9 mouse cellular contexts compared by ENCODE assay signal in the genomic region with DNA sequence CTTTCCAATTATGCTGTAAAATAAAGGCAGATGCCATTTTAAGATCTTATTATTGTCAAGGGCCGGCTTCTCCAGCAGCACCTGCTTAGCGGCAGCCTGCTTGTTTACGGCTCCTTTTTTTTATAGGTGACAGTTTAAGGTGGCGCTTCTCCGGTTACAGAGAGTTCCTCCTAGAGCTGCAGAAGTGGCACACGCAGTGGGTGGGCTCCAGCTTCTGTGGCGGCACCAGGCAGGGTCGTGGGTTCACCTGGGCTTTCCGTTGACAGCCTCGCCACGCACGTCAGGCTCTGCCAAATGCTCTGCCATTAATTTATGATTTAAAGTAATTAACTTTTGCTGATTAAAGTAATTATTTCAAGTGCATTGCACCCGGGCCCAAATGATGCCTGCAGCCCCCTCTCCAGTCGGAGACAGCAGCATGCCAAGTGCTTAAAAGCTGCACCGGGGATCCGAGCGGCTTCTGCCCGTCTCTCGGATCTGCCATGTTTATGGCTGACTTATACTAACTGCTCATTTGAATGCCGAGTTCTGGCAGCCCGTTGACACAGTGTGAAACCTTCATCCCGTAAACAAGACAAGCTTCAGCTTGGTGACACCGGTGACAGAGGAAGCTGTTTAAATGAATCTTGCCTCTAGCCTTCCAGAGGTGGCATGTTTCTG.
DNase-seq lines count a peak whose midpoint lies in the region; ATAC-seq and TF ChIP-seq lines count a peak whose summit lies in the region.
"Had no signal": no experiment of that assay in that cellular context is flagged by ENCODE, and none has a peak within 500 bp of the region (broad histone marks: within the 10 kb centered on the region; RNA-seq: fewer than 3 reads in every experiment).

No protein-coding gene starts in this region.

- peak overlapping the region; percentile 48 for H3K9ac ChIP-seq in kidney, embryonic 16.5 days (replicated peaks; ENCODE audit: low read length)
- no peak overlapping the region for H3K9ac ChIP-seq in forebrain, embryonic 12.5 days
- H3K9ac ChIP-seq in intestine, embryonic 15.5 days, result no peak overlapping the region
- H3K9ac ChIP-seq in neural tube, embryonic 13.5 days, result peak overlapping the region; percentile 9

- H3K4me2 ChIP-seq in kidney, embryonic 16.5 days (replicated peaks; ENCODE audit: low read depth, low read length), result peak overlapping the region; percentile 57
- peak overlapping the region; percentile 31 for H3K4me2 ChIP-seq in forebrain, embryonic 12.5 days
- H3K4me2 ChIP-seq in intestine, embryonic 15.5 days (replicated peaks), result peak overlapping the region; percentile 28
- H3K4me2 ChIP-seq in neural tube, embryonic 13.5 days, result peak overlapping the region; percentile 51

- H3K4me3 ChIP-seq in kidney, embryonic 16.5 days (ENCODE audit: low read length), result peak overlapping the region; percentile 29
- no peak overlapping the region for H3K4me3 ChIP-seq in forebrain, embryonic 12.5 days (replicated peaks)
- no peak overlapping the region for H3K4me3 ChIP-seq in intestine, embryonic 15.5 days (replicated peaks)
- H3K4me3 ChIP-seq in neural tube, embryonic 13.5 days, result peak overlapping the region; percentile 21
- H3K4me3 ChIP-seq in left cerebral cortex, adult 2 months, result no peak overlapping the region

- WGBS in kidney, embryonic 16.5 days, result 4% methylated on average over 23 of the region's 23 CpGs
- WGBS in forebrain, embryonic 12.5 days, result 28% methylated on average over 23 of the region's 23 CpGs
- WGBS in intestine, embryonic 15.5 days, result 20% methylated on average over 23 of the region's 23 CpGs
- 9% methylated on average over 23 of the region's 23 CpGs for WGBS in neural tube, embryonic 13.5 days

- no peaks in the 10 kb centered on the region for H3K36me3 ChIP-seq in kidney, embryonic 16.5 days (ENCODE audit: insufficient read depth, low read length)
- no peaks in the 10 kb centered on the region for H3K36me3 ChIP-seq in forebrain, embryonic 12.5 days (replicated peaks)
- no peaks in the 10 kb centered on the region for H3K36me3 ChIP-seq in intestine, embryonic 15.5 days
- H3K36me3 ChIP-seq in neural tube, embryonic 13.5 days, result no peaks in the 10 kb centered on the region

- ATAC-seq in kidney, embryonic 16.5 days (ENCODE audit: low FRiP score, low TSS enrichment), result peak; percentile 65; the same call in 1 of the 2 replicates
- no peak for ATAC-seq in forebrain, embryonic 12.5 days (ENCODE audit: low FRiP score)
- ATAC-seq in intestine, embryonic 15.5 days, result no peak
- peak; percentile 81; the same call in 1 of the 2 replicates for ATAC-seq in neural tube, embryonic 13.5 days (ENCODE audit: low read depth)

- TF ChIP-seq CTCF in left cerebral cortex, adult 2 months (IDR thresholded peaks at IDR 0.05), result no peak

- H3K27ac ChIP-seq in kidney, embryonic 16.5 days (ENCODE audit: low read length), result no peak overlapping the region
- H3K27ac ChIP-seq in forebrain, embryonic 12.5 days, result 0 out of 2 replicates have a peak overlapping the region, but pooled peaks have one; percentile 13
- H3K27ac ChIP-seq in intestine, embryonic 15.5 days, result no peak overlapping the region
- H3K27ac ChIP-seq in neural tube, embryonic 13.5 days (replicated peaks), result peak overlapping the region; percentile 80
- H3K27ac ChIP-seq in left cerebral cortex, adult 2 months, result no peak overlapping the region

- intact Hi-C loops in left cerebral cortex, adult 2 months (cut with DNase I), result no loop called here

- H3K27me3 ChIP-seq in kidney, embryonic 16.5 days (ENCODE audit: insufficient read depth, low read length), result peaks cover 16% of the 10 kb centered on the region
- peaks cover 13% of the 10 kb centered on the region for H3K27me3 ChIP-seq in forebrain, embryonic 12.5 days
- H3K27me3 ChIP-seq in intestine, embryonic 15.5 days (replicated peaks), result peaks cover 2% of the 10 kb centered on the region; the same call in 1 of the 2 replicates
- 0 out of 2 replicates have a peak, but pooled peaks cover 7% of the 10 kb centered on the region for H3K27me3 ChIP-seq in neural tube, embryonic 13.5 days

- no peak for DNase-seq in kidney, adult 11 months
- no peak for DNase-seq in cerebellum, postnatal 36 days
- DNase-seq in left cerebral cortex, adult 9 months (ENCODE audit: low spot score in 2 of 2), result no peak
- DNase-seq in left cerebral cortex, adult 2 months (ENCODE audit: extremely low spot score in 1 of 2, low spot score in 2 of 2), result no peak
- DNase-seq: layer of hippocampus, adult 9-11 months had no signal

- peaks cover 3% of the 10 kb centered on the region; the same call in 1 of the 2 replicates for H3K9me3 ChIP-seq in kidney, embryonic 16.5 days (ENCODE audit: low read length)
- H3K9me3 ChIP-seq in forebrain, embryonic 12.5 days, result no peaks in the 10 kb centered on the region
- no peaks in the 10 kb centered on the region for H3K9me3 ChIP-seq in intestine, embryonic 15.5 days
- no peaks in the 10 kb centered on the region for H3K9me3 ChIP-seq in neural tube, embryonic 13.5 days

- H3K4me1 ChIP-seq in kidney, embryonic 16.5 days (ENCODE audit: insufficient read depth, low read length), result peaks cover 15% of the 10 kb centered on the region
- H3K4me1 ChIP-seq in forebrain, embryonic 12.5 days, result peaks cover 8% of the 10 kb centered on the region
- no peaks in the 10 kb centered on the region for H3K4me1 ChIP-seq in intestine, embryonic 15.5 days (replicated peaks)
- peaks cover 34% of the 10 kb centered on the region for H3K4me1 ChIP-seq in neural tube, embryonic 13.5 days (replicated peaks)

Comparison
In these comparisons a context has a peak if more than half of its experiments do, and no peak if none do; other contexts are left out.
1. ATAC-seq: peak in kidney, embryonic 16.5 days (single experiment) and neural tube, embryonic 13.5 days (single experiment); none in forebrain, embryonic 12.5 days (single experiment) and intestine, embryonic 15.5 days (single experiment).
2. H3K27ac ChIP-seq: peak in forebrain, embryonic 12.5 days (single experiment) and neural tube, embryonic 13.5 days (single experiment); none in kidney, embryonic 16.5 days (single experiment), intestine, embryonic 15.5 days (single experiment) and left cerebral cortex, adult 2 months (single experiment).
3. H3K4me3 ChIP-seq: peak in kidney, embryonic 16.5 days (single experiment) and neural tube, embryonic 13.5 days (single experiment); none in forebrain, embryonic 12.5 days (single experiment), intestine, embryonic 15.5 days (single experiment) and left cerebral cortex, adult 2 months (single experiment).
4. H3K9ac ChIP-seq: peak in kidney, embryonic 16.5 days (single experiment) and neural tube, embryonic 13.5 days (single experiment); none in forebrain, embryonic 12.5 days (single experiment) and intestine, embryonic 15.5 days (single experiment).
5. Peak in every context shown above with its lines, with median percentiles within 50 percentile points of each other: H3K4me2 ChIP-seq.